Mouse (Mus musculus): ENCODE data around the gene Psme1.

Psme1 gene

GRCm38 (mm10) chr14:55570588-55570987 is 7.3 kb upstream of the Psme1 start:
- DNase-seq (ENCODE audit: low read depth, low spot score), result no peak

GRCm38 (mm10) chr14:55571760-55572159 is 6.2 kb upstream of the Psme1 start:
- no peak for DNase-seq (ENCODE audit: low read depth, low spot score)

GRCm38 (mm10) chr14:55575302-55575701 is 2.6 kb upstream of the Psme1 start, which contains the start of gene Fitm1:
Fitm1 (plus strand) TSS chr14:55575617.
- DNase-seq (ENCODE audit: low read depth, low spot score), result no peak

- DNase-seq (ENCODE audit: low read depth, low spot score), result no peak
Observed at GRCm38 (mm10) chr14:55575711-55576110, 2.2 kb upstream of the Psme1 start.

GRCm38 (mm10) chr14:55576376-55576775 is 1.5 kb upstream of the Psme1 start:
- DNase-seq (ENCODE audit: low read depth, low spot score), result no peak

- peak; percentile 72 for DNase-seq (ENCODE audit: low read depth, low spot score)
Observed at GRCm38 (mm10) chr14:55578668-55579269, 846 bp downstream of the Psme1 start.

GRCm38 (mm10) chr14:55579511-55580496 is 1.9 kb downstream of the Psme1 start:
- no peak for DNase-seq (ENCODE audit: low read depth, low spot score)

GRCm38 (mm10) chr14:55580731-55581130 is 2.8 kb downstream of the Psme1 start:
- no peak for DNase-seq (ENCODE audit: low read depth, low spot score)

GRCm38 (mm10) chr14:55581981-55582681 is 4.2 kb downstream of the Psme1 start:
- DNase-seq (ENCODE audit: low read depth, low spot score), result peak; percentile 58

GRCm38 (mm10) chr14:55584303-55584701 is 6.4 kb downstream of the Psme1 start:
- no peak for DNase-seq (ENCODE audit: low read depth, low spot score)

- DNase-seq (ENCODE audit: low read depth, low spot score), result peak; percentile 84
Observed at GRCm38 (mm10) chr14:55584702-55585565, 7.0 kb downstream of the Psme1 start, which contains the start of gene Emc9. Emc9 (minus strand) TSS chr14:55585302.

- peak; percentile 64 for DNase-seq (ENCODE audit: low read depth, low spot score)
Observed at GRCm38 (mm10) chr14:55585566-55585960, 7.6 kb downstream of the Psme1 start.

GRCm38 (mm10) chr14:55586149-55586548 is 8.2 kb downstream of the Psme1 start:
- DNase-seq (ENCODE audit: low read depth, low spot score), result peak; percentile 40

- DNase-seq (ENCODE audit: low read depth, low spot score), result no peak
Observed at GRCm38 (mm10) chr14:55589271-55589670, 11.3 kb downstream of the Psme1 start.

- DNase-seq (ENCODE audit: low read depth, low spot score), result peak; percentile 81
Observed at GRCm38 (mm10) chr14:55589771-55590448, 12.0 kb downstream of the Psme1 start.

GRCm38 (mm10) chr14:55590748-55591330 is 12.9 kb downstream of the Psme1 start, which contains the start of gene Psme2:
Psme2 (minus strand) TSS chr14:55591113.
- DNase-seq (ENCODE audit: low read depth, low spot score), result peak; percentile 92

- peak; percentile 93 for DNase-seq (ENCODE audit: low read depth, low spot score)
Observed at GRCm38 (mm10) chr14:55591331-55591891, 13.5 kb downstream of the Psme1 start, which contains the start of gene Rnf31. Rnf31 (plus strand) TSS chr14:55591708.

GRCm38 (mm10) chr14:55592226-55592625 is 14.3 kb downstream of the Psme1 start:
- no peak for DNase-seq (ENCODE audit: low read depth, low spot score)

GRCm38 (mm10) chr14:55596036-55596690 is 18.2 kb downstream of the Psme1 start:
- DNase-seq (ENCODE audit: low read depth, low spot score), result no peak
